ENCODE assay signal across 9 mouse cellular contexts in genomic region chr2:18675681-18676456, GRCm38 (mm10). TPM values are rescaled to one million over a fixed set of nuclear protein-coding genes. Genes with fewer than 3 reads are reported as not detected.
DNase-seq lines count a peak whose midpoint lies in the region; ATAC-seq and TF ChIP-seq lines count a peak whose summit lies in the region.
"Had no signal": no experiment of that assay in that cellular context is flagged by ENCODE, and none has a peak within 500 bp of the region (broad histone marks: within the 10 kb centered on the region; RNA-seq: fewer than 3 reads in every experiment).

No protein-coding gene starts in this region.

- ATAC-seq in kidney, embryonic 15.5 days (replicated peaks; ENCODE audit: low FRiP score) = no peak
- no peak for ATAC-seq in hindbrain, embryonic 16.5 days
- ATAC-seq in monocyte, adult 5-6 weeks (replicated peaks; ENCODE audit: insufficient number of reproducible peaks, low FRiP score, low TSS enrichment, poor library complexity, severe bottlenecking) = no peak

- no peak for TF ChIP-seq CTCF in bone marrow macrophage, adult 2 months (IDR thresholded peaks at IDR 0.05; ENCODE audit: low read depth, low read length)

- H3K4me2 ChIP-seq in kidney, embryonic 15.5 days = peak overlapping the region; percentile 82
- peak overlapping the region; percentile 80 for H3K4me2 ChIP-seq in hindbrain, embryonic 16.5 days (ENCODE audit: low read length)
- peak overlapping the region; percentile 76 for H3K4me2 ChIP-seq in myocyte (ENCODE audit: low read depth)

- no peaks in the 10 kb centered on the region for H3K36me3 ChIP-seq in kidney, embryonic 15.5 days
- no peaks in the 10 kb centered on the region for H3K36me3 ChIP-seq in hindbrain, embryonic 16.5 days (ENCODE audit: control insufficient read depth, insufficient read depth, low read length)
- no peaks in the 10 kb centered on the region for H3K36me3 ChIP-seq in myocyte (ENCODE audit: control insufficient read depth, insufficient read depth)

- H3K9me3 ChIP-seq in kidney, embryonic 15.5 days (replicated peaks) = no peaks in the 10 kb centered on the region
- no peaks in the 10 kb centered on the region for H3K9me3 ChIP-seq in hindbrain, embryonic 16.5 days (ENCODE audit: control insufficient read depth, low read length)

- peaks cover 34% of the 10 kb centered on the region for H3K4me1 ChIP-seq in kidney, embryonic 15.5 days
- H3K4me1 ChIP-seq in bone marrow macrophage, adult 2 months (ENCODE audit: control insufficient read depth, insufficient read depth, low read length) = peaks cover 6% of the 10 kb centered on the region
- peaks cover 16% of the 10 kb centered on the region for H3K4me1 ChIP-seq in hindbrain, embryonic 16.5 days (ENCODE audit: control insufficient read depth, insufficient read depth, low read depth, low read length)

- peak overlapping the region; percentile 85 for H3K9ac ChIP-seq in kidney, embryonic 15.5 days
- peak overlapping the region; percentile 96 for H3K9ac ChIP-seq in hindbrain, embryonic 16.5 days (ENCODE audit: low read depth, low read length)

- peak overlapping the region; percentile 62 for H3ac ChIP-seq in myocyte (ENCODE audit: control insufficient read depth, insufficient read length)

- H3K27ac ChIP-seq in kidney, embryonic 15.5 days = peak overlapping the region; percentile 95
- H3K27ac ChIP-seq in bone marrow macrophage, adult 2 months (ENCODE audit: insufficient read depth, low read depth, low read length) = no peak overlapping the region
- H3K27ac ChIP-seq in hindbrain, embryonic 16.5 days (ENCODE audit: low read depth, low read length) = peak overlapping the region; percentile 96

- no peak for DNase-seq in kidney, postnatal 14 days
- DNase-seq in kidney, adult 11 months = no peak
- no peak for DNase-seq in thymus, postnatal 0 days (ENCODE audit: low spot score)

- peak overlapping the region; percentile 85 for H3K4me3 ChIP-seq in kidney, embryonic 15.5 days (replicated peaks)
- H3K4me3 ChIP-seq in bone marrow macrophage, adult 2 months (ENCODE audit: insufficient read depth, low read length) = peak overlapping the region; percentile 60
- peak overlapping the region; percentile 75 for H3K4me3 ChIP-seq in hindbrain, embryonic 16.5 days (ENCODE audit: low read length)
- peak overlapping the region; percentile 60 for H3K4me3 ChIP-seq in myocyte

- peaks cover 22% of the 10 kb centered on the region for H3K27me3 ChIP-seq in kidney, embryonic 15.5 days
- peaks cover 4% of the 10 kb centered on the region; the same call in 1 of the 2 replicates for H3K27me3 ChIP-seq in hindbrain, embryonic 16.5 days (replicated peaks; ENCODE audit: control insufficient read depth, insufficient read depth, low read length)
- H3K27me3 ChIP-seq in myocyte (ENCODE audit: control insufficient read depth, insufficient read depth, insufficient read length) = no peaks in the 10 kb centered on the region

- WGBS in kidney, embryonic 15.5 days = 14% methylated on average over 37 of the region's 42 CpGs
- WGBS in hindbrain, embryonic 16.5 days = 12% methylated on average over 34 of the region's 42 CpGs

- peaks cover 45% of the 10 kb centered on the region for H3K79me2 ChIP-seq in myocyte (ENCODE audit: control insufficient read depth, insufficient read depth)

- no peak for TF ChIP-seq POLR2A in bone marrow macrophage, adult 2 months (IDR thresholded peaks at IDR 0.05; ENCODE audit: borderline replicate concordance, low read depth, low read length)
- TF ChIP-seq POLR2A in myocyte (IDR thresholded peaks at IDR 0.05; ENCODE audit: insufficient read length, low read depth) = peak; percentile 4

TF ChIP-seq in myocyte, 11 proteins besides CTCF, POLR2A, EP300 and RAD21:
- peak; percentile 34 for TF ChIP-seq POLR2AphosphoS2 (IDR thresholded peaks at IDR 0.05; ENCODE audit: insufficient read length, low read depth)
- no peak for TF ChIP-seq TCF12 (IDR thresholded peaks at IDR 0.05; ENCODE audit: insufficient read depth, poor library complexity, severe bottlenecking)
- TF ChIP-seq MYOG (IDR thresholded peaks at IDR 0.05; ENCODE audit: control insufficient read depth in 1 of 3, insufficient read depth in 1 of 3, insufficient read length in 2 of 3, low read depth in 2 of 3) = no peak
- no peak for TF ChIP-seq MAX (IDR thresholded peaks at IDR 0.05; ENCODE audit: low read depth)
- no peak for TF ChIP-seq SRF (IDR thresholded peaks at IDR 0.05; ENCODE audit: control insufficient read depth, insufficient read length, low read depth)
- TF ChIP-seq USF1 (IDR thresholded peaks at IDR 0.05; ENCODE audit: low read depth) = no peak

RNA-seq across cellular contexts. Expression of gene Bmi1, which starts 0.9 kb away (rescaled TPM):
- 29.0 and 35.9 TPM in 2 replicates for polyA plus RNA-seq in kidney, embryonic 15.5 days (2015; fragmentation: Nextera tagmentation; extraction: Ambion mirVana)
- polyA plus RNA-seq in bone marrow macrophage, adult 2 months (2012; ENCODE audit: insufficient read depth, insufficient read length, missing spikeins) = 22.4 and 24.6 TPM in 2 replicates
- 14.0 and 15.6 TPM in 2 replicates for polyA plus RNA-seq in hindbrain, embryonic 16.5 days (2015; fragmentation: Nextera tagmentation; extraction: Ambion mirVana)
- 15.6 TPM for polyA plus RNA-seq in myocyte (2012; fragmentation: generic; extraction: Trizol)
- total RNA-seq in monocyte, adult 5-6 weeks (2017) = 34.3 to 41.0 TPM (median 36.4 TPM) in 3 replicates
- polyA plus RNA-seq in thymus, postnatal 0 days (2015; fragmentation: Nextera tagmentation; extraction: Ambion mirVana) = 15.7 TPM in 2 replicates

RNA-seq across cellular contexts. Expression of gene Commd3, which starts 3.7 kb away (rescaled TPM):
- 205 and 229 TPM in 2 replicates for polyA plus RNA-seq in kidney, embryonic 15.5 days (2015; fragmentation: Nextera tagmentation; extraction: Ambion mirVana)
- 140 and 147 TPM in 2 replicates for polyA plus RNA-seq in bone marrow macrophage, adult 2 months (2012; ENCODE audit: insufficient read depth, insufficient read length, missing spikeins)
- 177 and 182 TPM in 2 replicates for polyA plus RNA-seq in hindbrain, embryonic 16.5 days (2015; fragmentation: Nextera tagmentation; extraction: Ambion mirVana)
- polyA plus RNA-seq in myocyte (2012; fragmentation: generic; extraction: Trizol) = 121 TPM
- 140 to 146 TPM (median 144 TPM) in 3 replicates for total RNA-seq in monocyte, adult 5-6 weeks (2017)
- 275 and 308 TPM in 2 replicates for polyA plus RNA-seq in thymus, postnatal 0 days (2015; fragmentation: Nextera tagmentation; extraction: Ambion mirVana)

RNA-seq across cellular contexts. Expression of gene Spag6, which starts 18.0 kb away (rescaled TPM):
- polyA plus RNA-seq in kidney, embryonic 15.5 days (2015; fragmentation: Nextera tagmentation; extraction: Ambion mirVana) = 0.26 TPM in 1 of 2 replicates, not detected in the other
- not detected in 2 replicates for polyA plus RNA-seq in bone marrow macrophage, adult 2 months (2012; ENCODE audit: insufficient read depth, insufficient read length, missing spikeins)
- 0.06 and 0.14 TPM in 2 replicates for polyA plus RNA-seq in hindbrain, embryonic 16.5 days (2015; fragmentation: Nextera tagmentation; extraction: Ambion mirVana)
- polyA plus RNA-seq in myocyte (2012; fragmentation: generic; extraction: Trizol) = 0.62 TPM
- 1.6 TPM in 1 of 3 replicates, not detected in the others for total RNA-seq in monocyte, adult 5-6 weeks (2017)
- polyA plus RNA-seq in thymus, postnatal 0 days (2015; fragmentation: Nextera tagmentation; extraction: Ambion mirVana) = not detected in 2 replicates
- total RNA-seq: common myeloid progenitor, adult 5-6 weeks had no signal
